Mouse (Mus musculus): Measurements from ENCODE around the gene Tigd2. TPM values are rescaled to one million over a fixed set of nuclear protein-coding genes. Genes with fewer than 3 reads are reported as not detected.
A peak's percentile ranks its signal among the peaks of the same experiment; 100 is the strongest.
"Not testable (repeated sequence)": the region's sequence is repeated elsewhere in the genome, so short reads cannot be mapped to it uniquely, and the experiment has no call there.

Gene Tigd2
- polyA plus RNA-seq (2016; fragmentation: Nextera tagmentation; extraction: Ambion mirVana): 9.3 and 11.0 TPM in 2 replicates

- peaks cover 23% of the 10 kb centered on the region for H3K36me3 ChIP-seq
- DNase-seq (ENCODE audit: low spot score): peak; percentile 93
- no peaks in the 10 kb centered on the region for H3K27me3 ChIP-seq (ENCODE audit: low read depth, poor library complexity, severe bottlenecking)
- H3K4me1 ChIP-seq: peaks cover 6% of the 10 kb centered on the region
- peak within 1 kb of the TSS; percentile 79 for H3K4me3 ChIP-seq
- H3K9me3 ChIP-seq (replicated peaks): peaks cover 2% of the 10 kb centered on the region
- under 1% methylated on average over 62 of the region's 62 CpGs for WGBS
- peak within 1 kb of the TSS; percentile 93 for H3K27ac ChIP-seq (replicated peaks)
Observed at GRCm38 (mm10) chr6:59208685-59209298, at the start of gene Tigd2. Gene Tigd2 (plus strand): TSS chr6:59208870.

GRCm38 (mm10) chr6:59161801-59162478 is 46.7 kb upstream of the Tigd2 start:
- no peak overlapping the region for H3K4me3 ChIP-seq
- DNase-seq (ENCODE audit: low spot score): no peak
- 90% methylated on average over 4 of the region's 4 CpGs for WGBS
- no peaks in the 10 kb centered on the region for H3K9me3 ChIP-seq (replicated peaks)
- no peaks in the 10 kb centered on the region for H3K4me1 ChIP-seq
- H3K27me3 ChIP-seq (ENCODE audit: low read depth, poor library complexity, severe bottlenecking): no peaks in the 10 kb centered on the region
- H3K27ac ChIP-seq (replicated peaks): no peak overlapping the region
- H3K36me3 ChIP-seq: no peaks in the 10 kb centered on the region

DNA sequence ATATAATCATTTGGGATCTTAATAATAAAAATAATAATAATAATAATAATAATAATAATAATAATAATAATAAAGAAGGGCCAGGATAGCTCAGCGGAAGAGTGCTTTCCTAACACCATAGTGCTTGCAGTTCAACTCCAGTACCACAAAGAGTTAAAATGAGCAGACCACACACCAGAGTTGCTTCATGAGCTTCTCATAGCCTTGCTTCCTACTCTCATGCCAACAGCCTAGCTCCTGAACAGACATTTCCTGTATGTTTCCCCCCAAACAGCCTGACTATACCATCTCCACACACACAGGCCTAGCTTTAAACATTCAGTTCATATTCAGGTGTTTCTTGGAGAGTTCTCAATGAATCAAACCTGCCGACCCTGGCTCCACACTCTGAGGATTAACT is 45.8 kb upstream of the Tigd2 start:
- H3K9me3 ChIP-seq (replicated peaks): no peaks in the 10 kb centered on the region
- WGBS: 83% methylated on average over 2 of the region's 2 CpGs
- H3K27ac ChIP-seq (replicated peaks): no peak overlapping the region
- no peaks in the 10 kb centered on the region for H3K27me3 ChIP-seq (ENCODE audit: low read depth, poor library complexity, severe bottlenecking)
- no peaks in the 10 kb centered on the region for H3K36me3 ChIP-seq
- no peak for DNase-seq (ENCODE audit: low spot score)
- no peaks in the 10 kb centered on the region for H3K4me1 ChIP-seq
- no peak overlapping the region for H3K4me3 ChIP-seq

GRCm38 (mm10) chr6:59163407-59163806 is 45.3 kb upstream of the Tigd2 start:
- no peak for DNase-seq (ENCODE audit: low spot score)
- no peaks in the 10 kb centered on the region for H3K9me3 ChIP-seq (replicated peaks)
- no peak overlapping the region for H3K27ac ChIP-seq (replicated peaks)
- no peaks in the 10 kb centered on the region for H3K4me1 ChIP-seq
- H3K27me3 ChIP-seq (ENCODE audit: low read depth, poor library complexity, severe bottlenecking): no peaks in the 10 kb centered on the region
- no peaks in the 10 kb centered on the region for H3K36me3 ChIP-seq
- H3K4me3 ChIP-seq: no peak overlapping the region
- 91% methylated on average over 3 of the region's 3 CpGs for WGBS

DNA sequence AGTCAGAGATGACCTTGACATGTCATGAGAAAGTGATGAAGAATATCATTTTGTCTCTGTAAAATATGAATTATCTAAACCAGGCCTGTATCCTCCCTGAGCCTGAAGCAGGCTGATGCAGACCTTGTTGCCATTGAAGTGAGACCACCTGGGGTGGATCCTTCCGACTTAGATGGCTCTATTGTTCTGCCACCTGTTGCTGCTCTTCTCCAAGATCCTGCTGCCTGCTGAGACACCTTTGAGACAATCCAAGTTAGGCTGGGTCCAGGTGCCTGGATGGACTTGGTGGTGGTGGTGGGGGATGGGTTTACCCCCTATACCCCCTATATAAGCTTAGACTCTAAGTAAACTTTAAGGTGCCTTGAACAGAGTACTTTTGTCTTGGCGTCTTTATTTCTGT is 39.7 kb upstream of the Tigd2 start:
- Histone ChIP-seq H3K4me3 (no peak overlapping the region), H3K9me3 (replicated peaks) (no peaks in the 10 kb centered on the region), H3K36me3 (no peaks in the 10 kb centered on the region), H3K4me1 (no peaks in the 10 kb centered on the region), H3K27ac (replicated peaks) (no peak overlapping the region), H3K27me3 (ENCODE audit: low read depth, poor library complexity, severe bottlenecking) (no peaks in the 10 kb centered on the region)
- no peak for DNase-seq (ENCODE audit: low spot score)
- 21% methylated on average over 2 of the region's 2 CpGs for WGBS

- no peaks in the 10 kb centered on the region for H3K36me3 ChIP-seq
- no peaks in the 10 kb centered on the region for H3K4me1 ChIP-seq
- no peak for DNase-seq (ENCODE audit: low spot score)
- no peak overlapping the region for H3K27ac ChIP-seq (replicated peaks)
- H3K4me3 ChIP-seq: no peak overlapping the region
- no peaks in the 10 kb centered on the region for H3K27me3 ChIP-seq (ENCODE audit: low read depth, poor library complexity, severe bottlenecking)
- WGBS: 89% methylated on average over 3 of the region's 3 CpGs
- H3K9me3 ChIP-seq (replicated peaks): no peaks in the 10 kb centered on the region
Observed at GRCm38 (mm10) chr6:59171230-59171629, 37.4 kb upstream of the Tigd2 start.

DNA sequence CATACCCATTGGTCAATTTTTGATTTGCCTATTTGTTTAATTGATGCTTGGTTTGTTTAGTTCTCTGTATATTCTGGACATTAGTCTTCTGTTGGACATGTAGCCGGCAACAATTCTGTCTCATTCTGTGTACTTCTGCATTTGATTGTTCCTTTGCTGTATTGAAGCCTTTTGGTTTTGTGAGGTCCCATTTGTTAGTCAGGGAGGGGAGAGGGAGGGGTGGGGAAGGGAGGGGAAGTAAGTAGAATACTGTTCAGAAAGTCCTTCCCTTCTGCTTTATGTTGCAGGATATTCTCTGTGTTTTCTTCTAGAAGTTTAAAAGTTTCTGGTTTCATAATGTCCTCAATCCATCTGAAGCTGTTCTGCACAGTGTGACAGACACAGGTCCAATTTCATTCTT is 34.7 kb upstream of the Tigd2 start:
- no peak for DNase-seq (ENCODE audit: low spot score)
- Histone ChIP-seq H3K36me3 (no peaks in the 10 kb centered on the region), H3K27me3 (ENCODE audit: low read depth, poor library complexity, severe bottlenecking) (no peaks in the 10 kb centered on the region), H3K27ac (replicated peaks) (no peak overlapping the region), H3K4me1 (no peaks in the 10 kb centered on the region), H3K4me3 (no peak overlapping the region), H3K9me3 (replicated peaks) (no peaks in the 10 kb centered on the region)
- 86% methylated on average over 1 of the region's 1 CpGs for WGBS

DNA sequence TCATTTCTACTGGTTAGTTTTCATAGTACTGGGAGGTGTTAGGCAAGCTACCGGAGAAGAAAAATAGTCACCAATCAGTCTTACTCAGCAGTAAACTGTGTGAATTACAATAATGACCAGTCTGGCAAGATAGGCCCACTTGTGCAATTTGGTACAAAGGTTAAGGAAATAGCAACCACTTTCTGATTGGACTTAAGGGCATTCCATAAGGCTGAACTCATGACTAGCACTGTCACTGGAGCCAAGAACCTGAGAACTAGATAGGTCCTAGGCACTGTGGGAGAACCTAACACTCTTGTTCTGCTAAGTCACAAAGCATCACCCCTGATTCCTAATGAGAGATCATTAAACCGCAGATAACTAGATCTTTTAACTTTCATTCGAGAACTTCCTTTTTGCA is 30.6 kb upstream of the Tigd2 start:
- Histone ChIP-seq H3K4me1 (no peaks in the 10 kb centered on the region), H3K4me3 (no peak overlapping the region), H3K27ac (replicated peaks) (no peak overlapping the region), H3K36me3 (no peaks in the 10 kb centered on the region), H3K27me3 (ENCODE audit: low read depth, poor library complexity, severe bottlenecking) (no peaks in the 10 kb centered on the region), H3K9me3 (replicated peaks) (no peaks in the 10 kb centered on the region)
- no peak for DNase-seq (ENCODE audit: low spot score)
- 97% methylated on average over 3 of the region's 3 CpGs for WGBS

- Histone ChIP-seq H3K27me3 (ENCODE audit: low read depth, poor library complexity, severe bottlenecking) (no peaks in the 10 kb centered on the region), H3K4me1 (no peaks in the 10 kb centered on the region), H3K4me3 (no peak overlapping the region), H3K27ac (replicated peaks) (no peak overlapping the region), H3K9me3 (replicated peaks) (no peaks in the 10 kb centered on the region), H3K36me3 (no peaks in the 10 kb centered on the region)
- DNase-seq (ENCODE audit: low spot score): peak; percentile 34
- 50% methylated on average over 7 of the region's 7 CpGs for WGBS
Observed at GRCm38 (mm10) chr6:59180376-59180996, 28.2 kb upstream of the Tigd2 start.

DNA sequence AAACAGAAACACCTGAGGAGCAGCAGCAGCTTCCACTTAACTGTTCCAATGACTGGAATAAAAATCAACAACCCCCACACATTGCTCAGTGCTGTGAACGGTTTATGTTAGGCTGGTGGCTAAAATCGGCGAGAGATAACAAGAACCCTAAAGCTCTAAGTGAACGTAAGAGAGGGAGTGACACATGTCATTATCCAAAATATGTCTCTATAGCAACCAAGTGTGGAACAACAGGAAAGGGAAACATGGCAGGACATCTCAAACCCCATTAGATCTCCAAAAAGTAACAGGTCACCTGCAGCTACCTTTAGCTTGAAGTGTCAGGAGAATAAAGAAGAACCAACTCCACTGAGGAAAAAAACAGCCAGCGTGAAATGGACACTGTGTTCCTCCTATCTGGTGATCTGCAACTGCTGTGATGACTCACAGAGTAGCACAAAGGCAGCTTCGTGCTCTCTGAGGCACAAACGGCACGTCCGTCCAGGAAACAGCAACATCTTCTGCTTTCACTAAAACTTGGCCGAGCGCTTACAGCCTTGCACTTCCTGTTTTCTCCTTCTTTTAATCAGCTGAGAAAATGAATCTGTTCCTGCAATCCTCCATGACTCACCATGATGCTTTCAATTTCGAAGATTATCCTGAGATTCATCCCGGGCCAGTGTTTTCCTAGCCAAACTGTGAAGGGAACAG is 23.5 kb upstream of the Tigd2 start:
- Histone ChIP-seq H3K27ac (replicated peaks) (no peak overlapping the region), H3K4me1 (no peaks in the 10 kb centered on the region), H3K27me3 (ENCODE audit: low read depth, poor library complexity, severe bottlenecking) (no peaks in the 10 kb centered on the region), H3K4me3 (no peak overlapping the region), H3K9me3 (replicated peaks) (no peaks in the 10 kb centered on the region), H3K36me3 (no peaks in the 10 kb centered on the region)
- WGBS: 82% methylated on average over 13 of the region's 13 CpGs
- DNase-seq (ENCODE audit: low spot score): no peak

GRCm38 (mm10) chr6:59190006-59190405 is 18.7 kb upstream of the Tigd2 start:
- Histone ChIP-seq H3K27ac (replicated peaks) (no peak overlapping the region), H3K4me1 (no peaks in the 10 kb centered on the region), H3K36me3 (no peaks in the 10 kb centered on the region), H3K4me3 (no peak overlapping the region), H3K27me3 (ENCODE audit: low read depth, poor library complexity, severe bottlenecking) (no peaks in the 10 kb centered on the region), H3K9me3 (replicated peaks) (no peaks in the 10 kb centered on the region)
- 88% methylated on average over 1 of the region's 1 CpGs for WGBS
- DNase-seq (ENCODE audit: low spot score): no peak

DNA sequence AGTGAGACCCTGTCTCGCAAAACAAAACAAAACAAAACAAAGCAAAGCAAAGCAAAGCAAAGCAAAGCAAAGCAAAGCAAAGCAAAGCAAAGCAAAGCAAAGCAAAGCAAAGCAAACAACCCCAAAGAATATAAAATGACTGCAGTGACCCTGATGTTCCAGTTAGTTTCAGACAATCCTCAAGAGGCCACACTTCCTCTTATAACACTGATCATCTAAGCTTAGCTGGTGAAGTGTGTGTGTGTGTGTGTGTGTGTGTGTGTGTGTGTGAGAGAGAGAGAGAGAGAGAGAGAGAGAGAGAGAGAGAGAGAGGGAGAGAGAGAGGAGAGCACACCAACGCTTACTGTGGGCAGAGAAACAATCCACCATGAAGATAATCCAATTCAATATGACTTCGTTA is 14.2 kb upstream of the Tigd2 start:
- H3K9me3 ChIP-seq (replicated peaks); H3K36me3 ChIP-seq; H3K27me3 ChIP-seq (ENCODE audit: low read depth, poor library complexity, severe bottlenecking); DNase-seq (ENCODE audit: low spot score); H3K27ac ChIP-seq (replicated peaks); H3K4me1 ChIP-seq; H3K4me3 ChIP-seq: not testable (repeated sequence)
- WGBS: 74% methylated on average over 3 of the region's 3 CpGs

All from midbrain, embryonic 10.5 days (tissue).